Mouse (Mus musculus): ENCODE results near the gene Gal3st2c. TPM values are rescaled to one million over a fixed set of nuclear protein-coding genes. Genes with fewer than 3 reads are reported as not detected.

The Gal3st2c gene
- polyA plus RNA-seq (2012; rRNA removed): not detected in 2 replicates

DNA sequence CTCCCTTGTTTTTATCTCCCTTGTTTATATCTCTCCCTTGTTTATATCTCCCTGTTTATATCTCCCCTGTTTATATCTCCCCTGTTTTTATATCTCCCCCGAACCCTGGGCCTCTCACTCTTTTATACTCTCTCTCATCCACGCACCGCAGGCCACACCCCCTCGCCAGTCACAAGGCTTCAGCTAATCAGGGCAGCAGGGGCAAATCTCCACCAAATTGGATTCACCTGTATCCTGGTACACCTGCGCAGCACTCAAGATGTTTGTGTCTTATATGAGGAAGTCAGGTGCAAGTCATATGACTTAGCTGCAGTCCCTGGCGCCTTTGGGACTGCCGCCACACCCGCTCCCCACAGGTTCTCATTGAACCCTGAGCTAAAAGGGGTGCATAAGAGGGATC lies at the start of gene Gal3st2c:
Gal3st2c (plus strand) TSS at position 301 of the 400 bp plus-strand sequence.

DNA sequence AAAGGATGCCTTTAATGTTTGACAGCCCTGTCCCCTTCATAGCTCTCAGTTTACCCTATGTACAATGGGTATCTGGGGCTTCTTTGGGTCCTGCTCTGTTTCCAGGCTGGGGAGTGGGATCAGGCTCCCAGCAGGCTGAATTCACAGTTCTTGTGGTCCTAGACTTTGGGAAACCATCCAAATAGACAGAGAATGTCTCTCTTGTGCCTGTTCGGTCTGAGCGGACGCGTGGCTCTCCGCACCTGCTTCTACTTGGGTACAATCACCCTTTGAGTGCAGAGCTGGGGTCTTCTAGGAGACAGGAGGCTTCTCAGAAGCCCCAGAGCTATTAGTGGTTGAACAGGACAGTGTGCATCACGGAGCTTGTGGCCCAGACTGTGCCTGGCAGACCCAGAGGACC lies 29.8 kb downstream of the Gal3st2c start, which contains the start of gene Neu4:
Neu4 (plus strand) TSS at position 301 of the 400 bp plus-strand sequence.

DNA sequence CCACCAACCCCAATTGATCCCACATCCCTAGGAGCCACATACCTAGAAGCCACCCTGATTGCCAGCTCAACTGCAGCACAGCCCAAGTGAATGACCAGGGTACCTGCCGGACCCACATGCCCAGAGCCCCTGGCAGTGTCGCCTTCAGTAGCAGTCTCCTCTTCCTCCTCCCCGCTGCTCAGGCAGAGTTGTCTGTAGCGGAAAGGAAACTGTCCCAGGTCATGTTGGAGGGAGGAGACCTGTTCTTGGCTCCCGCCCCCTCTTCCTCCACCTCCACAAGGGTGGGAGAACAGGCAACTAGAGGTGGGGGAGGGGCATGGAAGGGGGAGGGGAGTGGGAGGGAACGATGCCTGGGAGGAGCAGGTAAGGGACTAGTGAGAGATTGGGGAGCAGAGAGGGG lies 62.1 kb downstream of the Gal3st2c start, which contains the start of gene Pdcd1:
Pdcd1 (minus strand) TSS at position 181 of the 400 bp plus-strand sequence.

Other genes starting within 250 kb of the Gal3st2c start
- 61.7 and 62.5 TPM in 2 replicates for gene Atg4b, start 239.0 kb upstream of the Gal3st2c start, polyA plus RNA-seq (2012; rRNA removed)
- gene Thap4, start 235.6 kb upstream of the Gal3st2c start, polyA plus RNA-seq (2012; rRNA removed): 46.6 and 51.7 TPM in 2 replicates
- 191 and 196 TPM in 2 replicates for gene Dtymk, start 188.6 kb upstream of the Gal3st2c start, polyA plus RNA-seq (2012; rRNA removed)
- 8.7 and 9.1 TPM in 2 replicates for gene Ing5, start 186.5 kb upstream of the Gal3st2c start, polyA plus RNA-seq (2012; rRNA removed)
- gene D2hgdh, start 165.6 kb upstream of the Gal3st2c start, polyA plus RNA-seq (2012; rRNA removed): 17.2 and 18.9 TPM in 2 replicates
- 0.07 TPM in 1 of 2 replicates, not detected in the other for gene Gal3st2, start 129.2 kb upstream of the Gal3st2c start, polyA plus RNA-seq (2012; rRNA removed)
- not detected in 2 replicates for gene Gal3st2b, start 72.2 kb upstream of the Gal3st2c start, polyA plus RNA-seq (2012; rRNA removed)
- gene Neu4, start 29.9 kb downstream of the Gal3st2c start, polyA plus RNA-seq (2012; rRNA removed): 0.14 and 0.28 TPM in 2 replicates
- 0.04 and 0.05 TPM in 2 replicates for gene Pdcd1, start 62.0 kb downstream of the Gal3st2c start, polyA plus RNA-seq (2012; rRNA removed)